Mouse (Mus musculus) intestine, postnatal 0 days (tissue): ENCODE measurements around the gene Ptges. TPM values are rescaled to one million over a fixed set of nuclear protein-coding genes. Genes with fewer than 3 reads are reported as not detected.

Source experiments
- ATAC-seq: fragments of 200-750 bp; cut with Nextera tagmentation; 2 replicates; pipeline ENCODE4 v1.8.0; 2017; ENCODE audit warnings: mild to moderate bottlenecking, moderate TSS enrichment, moderate library complexity
- H3K27ac ChIP-seq: fragments of 300-500 bp; sonication (generic); 2 replicates; pipeline ENCODE4 v1.5.1; 2014; ENCODE audit warnings: mild to moderate bottlenecking, low read depth, low read length, moderate library complexity
- H3K27me3 ChIP-seq: fragments of 300-500 bp; sonication (generic); replicated peaks from 2 replicates; pipeline ENCODE4 v1.6.1; 2014; ENCODE audit warnings: low read length, mixed read lengths; ENCODE audit not compliant: control insufficient read depth, insufficient read depth
- H3K36me3 ChIP-seq: fragments of 300-500 bp; sonication (generic); 2 replicates; pipeline ENCODE4 v1.6.1; 2014; ENCODE audit warnings: mild to moderate bottlenecking, moderate library complexity; ENCODE audit not compliant: control insufficient read depth, insufficient read depth
- H3K4me1 ChIP-seq: fragments of 300-500 bp; sonication (generic); replicated peaks from 2 replicates; pipeline ENCODE4 v1.6.1; 2014; ENCODE audit warnings: antibody characterized with exemption, low read length, mixed read lengths; ENCODE audit not compliant: control insufficient read depth, insufficient read depth
- H3K4me2 ChIP-seq: fragments of 300-500 bp; sonication (generic); replicated peaks from 2 replicates; pipeline ENCODE4 v1.6.1; 2014; ENCODE audit warnings: low read depth, mild to moderate bottlenecking, moderate library complexity
- H3K4me3 ChIP-seq: fragments of 300-500 bp; sonication (generic); 2 replicates; pipeline ENCODE4 v1.5.1; 2014; ENCODE audit warnings: low read depth, low read length
- H3K9ac ChIP-seq: fragments of 300-500 bp; sonication (generic); 2 replicates; pipeline ENCODE4 v1.6.1; 2014; ENCODE audit warnings: mild to moderate bottlenecking, low read depth, low read length
- H3K9me3 ChIP-seq: fragments of 300-500 bp; sonication (generic); 2 replicates; pipeline ENCODE4 v1.6.1; 2016; ENCODE audit warnings: mixed run types; ENCODE audit not compliant: control insufficient read depth
- CTCF ChIP-seq: sonication (generic); IDR thresholded peaks from 2 replicates; pipeline ENCODE4 v1.5.1; 2016; ENCODE audit warnings: low read depth, mild to moderate bottlenecking, control low read depth, antibody characterized with exemption, moderate library complexity
- WGBS: fragments of 180-500 bp; shearing (Covaris S2); extraction: QIAGEN DNeasy Blood & Tissue Kit; methylation state at CpG from one replicate; pipeline ENCODE4 v1.1.7; 2014; 5-methylcytosine and 5-hydroxymethylcytosine counted together
- polyA plus RNA-seq: library from polyadenylated mRNA; unstranded; fragments of >200 nt; fragmentation: Nextera tagmentation; extraction: Ambion mirVana; gene quantifications from 2 replicates; pipeline ENCODE4 v1.2.1, GENCODE M21; 2015

Gene Ptges
- polyA plus RNA-seq, 1 experiment from 2014 or later = 2.8 TPM

DNA sequence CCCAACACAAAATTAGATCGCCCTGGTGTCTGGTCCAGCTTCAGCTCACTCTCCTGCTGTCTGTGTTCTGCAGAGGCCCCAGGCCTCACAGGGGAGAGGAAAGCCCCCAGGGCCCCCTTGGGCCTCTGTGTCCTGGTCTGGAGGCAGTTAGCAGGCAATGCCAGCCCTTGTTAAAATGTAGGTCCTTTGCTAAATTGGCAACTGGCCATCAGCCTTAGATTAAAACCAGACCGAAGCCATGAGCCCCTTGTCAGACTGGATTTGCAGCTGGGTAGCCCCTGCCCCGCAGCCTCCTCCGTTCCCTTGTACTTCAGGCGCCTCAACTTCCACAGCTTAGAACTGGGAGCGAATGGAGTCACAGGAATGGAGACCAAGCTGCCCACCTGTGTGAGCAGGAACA, 57.0 kb downstream of the Ptges start:
- Histone ChIP-seq H3K4me2 (no peak overlapping the region), H3K27me3 (no peaks in the 10 kb centered on the region), H3K36me3 (no peaks in the 10 kb centered on the region), H3K27ac (no peak overlapping the region), H3K4me1 (no peaks in the 10 kb centered on the region), H3K9ac (no peak overlapping the region), H3K9me3 (no peaks in the 10 kb centered on the region), H3K4me3 (no peak overlapping the region)
- ATAC-seq = no peak
- no peak for TF ChIP-seq CTCF
- 82% methylated on average over 6 of the region's 6 CpGs for WGBS

DNA sequence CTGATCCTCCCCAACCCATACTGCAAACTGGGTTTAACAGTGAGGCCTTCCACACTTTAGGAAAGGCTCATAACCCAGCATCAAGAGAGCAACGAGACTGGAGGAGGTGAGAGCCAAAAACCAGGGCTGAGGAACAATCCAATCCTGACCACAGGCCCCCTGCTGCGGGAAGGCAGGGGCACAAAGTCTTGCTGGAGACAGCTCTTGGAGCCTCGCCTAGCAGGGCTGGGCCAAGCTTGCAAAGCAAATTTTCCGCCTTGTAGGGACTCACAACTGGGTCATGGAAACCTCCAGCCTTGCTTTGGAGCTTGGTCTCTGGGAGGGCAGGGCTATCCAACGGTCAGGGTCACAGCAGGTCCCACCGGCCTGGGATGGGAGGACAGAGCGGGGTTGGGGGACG, 58.8 kb downstream of the Ptges start:
- no peak overlapping the region for H3K9ac ChIP-seq
- H3K9me3 ChIP-seq = no peaks in the 10 kb centered on the region
- H3K4me3 ChIP-seq = no peak overlapping the region
- H3K4me1 ChIP-seq = no peaks in the 10 kb centered on the region
- no peaks in the 10 kb centered on the region for H3K36me3 ChIP-seq
- ATAC-seq = no peak
- no peak overlapping the region for H3K27ac ChIP-seq
- H3K4me2 ChIP-seq = no peak overlapping the region
- no peaks in the 10 kb centered on the region for H3K27me3 ChIP-seq
- 69% methylated on average over 8 of the region's 8 CpGs for WGBS
- no peak for TF ChIP-seq CTCF

DNA sequence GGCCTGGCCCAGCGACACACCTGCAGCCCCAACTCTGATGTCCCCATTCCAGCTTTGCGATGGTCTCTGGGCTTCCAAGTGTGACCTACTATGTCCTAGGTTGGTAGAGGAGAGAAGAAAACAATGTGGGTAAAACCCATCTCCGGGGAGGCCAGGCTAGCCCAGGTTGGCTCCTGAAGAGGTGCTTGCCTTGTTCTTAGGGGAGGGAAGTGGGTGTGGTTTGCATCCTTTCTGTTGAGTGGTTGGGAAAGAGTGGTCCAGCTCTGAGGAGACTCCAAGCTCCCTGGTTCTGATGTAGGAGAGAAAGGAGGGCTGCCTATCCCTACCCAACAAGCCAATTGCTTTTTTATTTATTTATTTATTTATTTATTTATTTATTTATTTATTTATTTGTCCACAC, 64.2 kb downstream of the Ptges start:
- Histone ChIP-seq H3K9ac (0 out of 2 replicates have a peak overlapping the region, but pooled peaks have one; percentile 37), H3K36me3 (no peaks in the 10 kb centered on the region), H3K4me3 (no peak overlapping the region), H3K4me2 (peak overlapping the region; percentile 58; the same call in 1 of the 2 replicates), H3K27me3 (peaks cover 16% of the 10 kb centered on the region; the same call in 1 of the 2 replicates), H3K9me3 (no peaks in the 10 kb centered on the region), H3K4me1 (0 out of 2 replicates have a peak, but pooled peaks cover 2% of the 10 kb centered on the region), H3K27ac (no peak overlapping the region)
- 52% methylated on average over 3 of the region's 3 CpGs for WGBS
- ATAC-seq = no peak
- no peak for TF ChIP-seq CTCF

DNA sequence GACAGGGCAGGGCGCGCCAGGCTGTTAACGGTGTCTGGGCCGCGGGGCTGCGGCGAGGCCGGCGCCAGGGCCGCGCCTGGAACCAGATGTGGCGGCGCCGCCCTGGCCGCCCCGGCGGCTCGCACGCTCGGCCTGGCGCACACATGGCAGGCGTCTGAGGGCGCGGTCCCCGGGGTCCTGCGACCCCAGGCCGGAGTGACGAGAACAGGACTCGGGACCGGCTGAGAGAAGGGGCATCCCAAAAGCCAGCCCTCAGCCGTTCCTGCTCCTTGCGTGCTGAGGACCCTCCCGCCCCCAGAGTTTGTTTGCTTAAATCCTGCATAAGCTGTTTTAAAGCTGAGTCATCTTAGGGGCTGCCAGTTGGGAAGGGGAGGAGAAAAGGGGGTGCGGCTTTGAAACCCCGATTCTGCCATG, 64.7 kb downstream of the Ptges start:
- Histone ChIP-seq H3K27ac (no peak overlapping the region), H3K27me3 (peaks cover 16% of the 10 kb centered on the region; the same call in 1 of the 2 replicates), H3K9me3 (no peaks in the 10 kb centered on the region), H3K4me1 (0 out of 2 replicates have a peak, but pooled peaks cover 2% of the 10 kb centered on the region), H3K36me3 (no peaks in the 10 kb centered on the region), H3K4me3 (peak overlapping the region; percentile 26), H3K9ac (peak overlapping the region; percentile 37), H3K4me2 (peak overlapping the region; percentile 58)
- WGBS = under 1% methylated on average over 35 of the region's 35 CpGs
- peak; percentile 16; the same call in 1 of the 2 replicates for ATAC-seq
- no peak for TF ChIP-seq CTCF

DNA sequence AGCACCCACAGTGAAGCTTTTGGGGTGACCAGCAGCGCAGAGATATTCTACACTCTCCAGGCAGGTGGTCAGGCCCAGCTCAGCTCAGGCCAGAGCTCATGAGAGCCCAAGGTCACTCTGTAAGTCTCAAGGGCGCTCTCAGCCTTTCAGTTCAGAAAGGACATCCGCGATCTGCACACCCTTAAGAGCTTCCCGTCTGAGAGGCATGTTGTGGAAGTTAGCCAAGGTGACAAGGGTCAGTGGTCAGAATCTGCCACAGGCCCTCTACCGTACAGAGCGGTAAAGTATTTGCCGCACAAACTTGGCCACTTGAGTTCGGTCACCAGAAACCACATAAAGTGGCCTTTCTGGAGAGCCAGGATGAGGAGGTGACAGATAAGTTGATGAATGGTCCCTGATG, 66.1 kb downstream of the Ptges start:
- ATAC-seq = no peak
- Histone ChIP-seq H3K36me3 (no peaks in the 10 kb centered on the region), H3K27ac (no peak overlapping the region), H3K9ac (no peak overlapping the region), H3K4me1 (0 out of 2 replicates have a peak, but pooled peaks cover 2% of the 10 kb centered on the region), H3K27me3 (peaks cover 16% of the 10 kb centered on the region; the same call in 1 of the 2 replicates), H3K4me2 (no peak overlapping the region), H3K9me3 (no peaks in the 10 kb centered on the region), H3K4me3 (no peak overlapping the region)
- WGBS = 72% methylated on average over 9 of the region's 9 CpGs
- no peak for TF ChIP-seq CTCF

DNA sequence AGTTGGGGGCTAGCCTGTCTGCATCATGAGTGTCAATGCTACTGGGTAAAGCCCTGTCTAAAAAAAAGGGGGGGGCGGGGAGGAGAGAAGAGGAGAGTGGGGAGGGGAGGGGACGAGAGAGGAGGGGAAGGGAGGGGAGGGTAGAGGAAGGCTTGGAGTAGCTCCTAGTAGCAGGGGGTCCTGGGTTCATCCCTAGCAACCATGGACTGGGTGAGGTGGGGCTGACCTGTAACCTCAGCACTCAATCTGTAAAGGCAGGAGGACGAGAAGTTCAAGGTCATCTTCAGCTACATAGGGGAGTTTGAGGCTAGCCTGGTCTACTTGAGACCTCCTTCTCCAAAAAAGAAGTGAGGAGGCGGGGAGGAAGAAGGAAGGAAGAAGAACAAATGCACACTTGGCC, 67.6 kb downstream of the Ptges start:
- 0 out of 2 replicates have a peak, but pooled peaks cover 2% of the 10 kb centered on the region for H3K4me1 ChIP-seq
- no peaks in the 10 kb centered on the region for H3K36me3 ChIP-seq
- no peak overlapping the region for H3K4me2 ChIP-seq
- no peaks in the 10 kb centered on the region for H3K9me3 ChIP-seq
- 60% methylated on average over 4 of the region's 4 CpGs for WGBS
- H3K27me3 ChIP-seq = peaks cover 16% of the 10 kb centered on the region; the same call in 1 of the 2 replicates
- H3K4me3 ChIP-seq = no peak overlapping the region
- no peak for ATAC-seq
- no peak for TF ChIP-seq CTCF
- H3K9ac ChIP-seq = no peak overlapping the region
- H3K27ac ChIP-seq = no peak overlapping the region
